Comparison of ENCODE assay signal across 18 mouse cellular contexts in the genomic region with DNA sequence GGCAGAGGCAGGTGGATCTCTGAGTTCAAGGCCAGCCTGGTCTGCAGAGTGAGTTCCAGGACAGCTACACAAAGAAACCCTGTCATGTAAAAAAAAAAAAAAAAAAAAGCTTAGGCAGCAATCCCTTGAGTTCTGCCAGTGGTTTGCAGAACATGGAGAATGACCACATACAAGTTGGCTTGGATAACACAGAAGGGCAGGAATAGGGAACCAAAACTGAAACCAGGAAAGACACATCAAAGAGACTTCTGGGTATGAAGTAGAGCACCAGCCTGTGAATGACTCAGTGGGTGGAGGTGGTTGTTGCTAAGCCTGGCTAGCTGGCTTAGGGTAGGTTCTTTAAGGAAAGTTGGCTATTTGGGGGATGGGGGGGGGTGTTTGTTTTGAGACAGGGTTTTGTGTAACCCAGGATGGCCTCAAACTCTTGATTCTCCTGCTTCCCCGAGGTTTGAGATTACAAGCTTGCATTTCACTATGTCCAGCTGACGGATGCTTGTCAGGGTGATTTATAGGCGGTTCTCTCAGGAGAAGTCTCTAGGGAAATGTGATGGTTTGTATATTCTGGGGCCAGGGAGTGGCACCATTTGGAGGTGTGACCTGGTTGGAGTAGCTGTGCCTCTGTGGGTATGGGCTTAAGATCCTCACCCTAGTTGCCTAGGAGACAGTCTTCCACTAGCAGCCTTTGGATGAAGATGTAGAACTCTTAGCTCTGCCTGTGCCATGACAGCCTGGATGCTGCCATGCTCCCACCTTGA. TPM values are rescaled to one million over a fixed set of nuclear protein-coding genes. Genes with fewer than 3 reads are reported as not detected.
DNase-seq lines count a peak whose midpoint lies in the region; ATAC-seq and TF ChIP-seq lines count a peak whose summit lies in the region.
"Had no signal": no experiment of that assay in that cellular context is flagged by ENCODE, and none has a peak within 500 bp of the region (broad histone marks: within the 10 kb centered on the region; RNA-seq: fewer than 3 reads in every experiment).

No protein-coding gene starts in this region.

- H3K27ac ChIP-seq in liver, adult 2 months (replicated peaks; ENCODE audit: insufficient read depth, low read depth, low read length), result no peak overlapping the region
- no peak overlapping the region for H3K27ac ChIP-seq in CH12.LX (ENCODE audit: insufficient read depth, low read depth)
- H3K27ac ChIP-seq: forebrain, embryonic 13.5 days; hindbrain, embryonic 14.5 days; layer of hippocampus, adult 2 months; liver, embryonic 12.5 days had no signal

- intact Hi-C loops in gastrocnemius, postnatal 14 days (cut with DNase I; ENCODE audit: low total_unique reads), result no loop called here

- no peaks in the 10 kb centered on the region for H3K9me3 ChIP-seq in CH12.LX (replicated peaks; ENCODE audit: low read length)
- H3K9me3 ChIP-seq: forebrain, embryonic 13.5 days; liver, embryonic 12.5 days had no signal

- 83% methylated on average over 3 of the region's 3 CpGs for WGBS in liver, adult 2 months

- TF ChIP-seq POLR2A in liver, adult 2 months (IDR thresholded peaks at IDR 0.05; ENCODE audit: extremely low read depth, insufficient read depth, low read length), result no peak
- TF ChIP-seq POLR2A in CH12.LX (IDR thresholded peaks at IDR 0.05; ENCODE audit: low read depth, low read length) (no peak), myocyte (IDR thresholded peaks at IDR 0.05; ENCODE audit: insufficient read length, low read depth) (no peak)

- H3K79me2 ChIP-seq in liver, adult 2 months (ENCODE audit: control insufficient read depth, insufficient read depth, low read length), result no peaks in the 10 kb centered on the region
- no peaks in the 10 kb centered on the region for H3K79me2 ChIP-seq in CH12.LX (replicated peaks; ENCODE audit: control insufficient read depth, extremely low read depth, insufficient read depth, poor library complexity, severe bottlenecking)
- no peaks in the 10 kb centered on the region for H3K79me2 ChIP-seq in myocyte (ENCODE audit: control insufficient read depth, insufficient read depth)

- no peak overlapping the region for H3K4me3 ChIP-seq in liver, adult 2 months (ENCODE audit: insufficient read depth, low read depth, low read length)
- H3K4me3 ChIP-seq in CH12.LX (replicated peaks in 1 of 3; ENCODE audit: low read depth in 2 of 3, low read length in 2 of 3, poor library complexity in 1 of 3) (no peak overlapping the region), myocyte (no peak overlapping the region)
- H3K4me3 ChIP-seq: forebrain, embryonic 13.5 days; layer of hippocampus, adult 2 months; liver, embryonic 12.5 days had no signal

- TF ChIP-seq EP300 in CH12.LX (IDR thresholded peaks at IDR 0.05; ENCODE audit: low read length), result no peak

- dilution Hi-C loops in CH12.LX (cut with MboI; ENCODE audit: extremely low pct_ligation_motif_present, extremely low pct_unique_long_range_greater_than_20kb, low sequenced_read_pairs), result no loop called here

- peak; percentile 46 for DNase-seq in liver, adult 2 months (ENCODE audit: extremely low read depth, low read depth, low spot score)
- DNase-seq in liver, result no peak
- DNase-seq in CH12.LX (ENCODE audit: extremely low read depth), result peak; percentile 42
- no peak for DNase-seq in gastrocnemius, postnatal 14 days
- no peak for DNase-seq in urinary bladder, postnatal 25 days (ENCODE audit: low spot score)
- DNase-seq in Muller cell, postnatal 12 days (ENCODE audit: inconsistent ontology term), result no peak
- DNase-seq: adrenal gland, postnatal 10 days; cerebellum, postnatal 36 days; kidney, adult 9 months; right cerebral cortex, postnatal 25 days had no signal

- TF ChIP-seq RAD21 in CH12.LX (IDR thresholded peaks at IDR 0.05; ENCODE audit: low read depth, low read length), result no peak

- H3K9ac ChIP-seq in liver, adult 2 months (ENCODE audit: low read depth, low read length), result no peak overlapping the region
- no peak overlapping the region for H3K9ac ChIP-seq in CH12.LX (ENCODE audit: insufficient read depth, low read depth)
- H3K9ac ChIP-seq: forebrain, embryonic 13.5 days; hindbrain, embryonic 14.5 days; liver, embryonic 12.5 days had no signal

- H3K4me2 ChIP-seq in CH12.LX (ENCODE audit: insufficient read depth, low read depth, poor library complexity, severe bottlenecking), result peak overlapping the region; percentile 26; the same call in 1 of the 2 replicates
- H3K4me2 ChIP-seq in myocyte (ENCODE audit: low read depth), result peak overlapping the region; percentile 14
- H3K4me2 ChIP-seq: forebrain, embryonic 13.5 days; hindbrain, embryonic 14.5 days; liver, embryonic 12.5 days had no signal

- peaks cover 7% of the 10 kb centered on the region; the same call in 1 of the 2 replicates for H3K36me3 ChIP-seq in liver, adult 2 months (ENCODE audit: control insufficient read depth, insufficient read depth, low read length)
- H3K36me3 ChIP-seq in CH12.LX (replicated peaks in 1 of 2; ENCODE audit: control insufficient read depth in 1 of 2, insufficient read depth in 1 of 2, low read length in 1 of 2) (peaks cover 0 to 6% of the 10 kb centered on the region in 2 experiments), myocyte (ENCODE audit: control insufficient read depth, insufficient read depth) (no peaks in the 10 kb centered on the region)
- H3K36me3 ChIP-seq: liver, embryonic 12.5 days had no signal

- no peak overlapping the region for H3ac ChIP-seq in myocyte (ENCODE audit: control insufficient read depth, insufficient read length)

- H3K27me3 ChIP-seq in liver, adult 2 months (ENCODE audit: control insufficient read depth, insufficient read depth, low read length), result no peaks in the 10 kb centered on the region
- H3K27me3 ChIP-seq in CH12.LX (replicated peaks) (no peaks in the 10 kb centered on the region), myocyte (ENCODE audit: control insufficient read depth, insufficient read depth, insufficient read length) (no peaks in the 10 kb centered on the region)

- ATAC-seq in common myeloid progenitor, adult 5-6 weeks (replicated peaks; ENCODE audit: low read depth, poor library complexity, severe bottlenecking), result peak; percentile 100
- ATAC-seq: forebrain, embryonic 13.5 days; liver, embryonic 12.5 days had no signal

- TF ChIP-seq CTCF in liver, adult 2 months (IDR thresholded peaks at IDR 0.05; ENCODE audit: low read depth, low read length), result no peak
- TF ChIP-seq CTCF in CH12.LX (conservative IDR thresholded peaks at IDR 0.05 in 1 of 2, IDR thresholded peaks at IDR 0.05 in 1 of 2; ENCODE audit: low read depth in 2 of 2, low read length in 2 of 2), result no peak

- no peaks in the 10 kb centered on the region for H3K4me1 ChIP-seq in liver, adult 2 months (ENCODE audit: control insufficient read depth, insufficient read depth, low read length)
- peaks cover 5 to 25% of the 10 kb centered on the region in 2 experiments for H3K4me1 ChIP-seq in CH12.LX (ENCODE audit: control insufficient read depth in 1 of 2, insufficient read depth in 2 of 2)
- H3K4me1 ChIP-seq: forebrain, embryonic 13.5 days; liver, embryonic 12.5 days had no signal

- in situ Hi-C loops in CH12.LX (cut with MboI; ENCODE audit: low pct_ligation_motif_present, low pct_unique_long_range_greater_than_20kb, low sequenced_read_pairs), result no loop called here

TF ChIP-seq in CH12.LX, 34 proteins besides CTCF, POLR2A, EP300 and RAD21:
- TF ChIP-seq ZNF384 (IDR thresholded peaks at IDR 0.05; ENCODE audit: low read depth, low read length) (peak; percentile 80), IRF4 (IDR thresholded peaks at IDR 0.05; ENCODE audit: low read depth, low read length) (peak; percentile 55), MAFK (IDR thresholded peaks at IDR 0.05; ENCODE audit: insufficient replicate concordance, low read length) (no peak)

TF ChIP-seq in myocyte, 11 proteins besides CTCF, POLR2A, EP300 and RAD21 (continues in another document):
- no peak for TF ChIP-seq MAX (IDR thresholded peaks at IDR 0.05; ENCODE audit: low read depth)
- no peak for TF ChIP-seq MYOG (IDR thresholded peaks at IDR 0.05; ENCODE audit: control insufficient read depth in 1 of 3, insufficient read depth in 1 of 3, insufficient read length in 2 of 3, low read depth in 2 of 3)
- TF ChIP-seq POLR2AphosphoS2 (IDR thresholded peaks at IDR 0.05; ENCODE audit: insufficient read length, low read depth), result no peak
- TF ChIP-seq MYOD1 (IDR thresholded peaks at IDR 0.05; ENCODE audit: control insufficient read depth in 1 of 3, insufficient read length in 2 of 3, low read depth in 2 of 3), result no peak
- no peak for TF ChIP-seq USF1 (IDR thresholded peaks at IDR 0.05; ENCODE audit: low read depth)
- TF ChIP-seq E2F4 (IDR thresholded peaks at IDR 0.05; ENCODE audit: insufficient read depth), result no peak

RNA-seq across cellular contexts. Expression of a gene that starts 21.3 kb away (rescaled TPM):
- total RNA-seq in liver, adult 2 months (2014; rRNA removed), result 89.3 and 378 TPM in 2 replicates
- polyA plus RNA-seq in liver, adult 2 months (2012; rRNA removed), result 153 and 184 TPM in 2 replicates
- total RNA-seq in CH12.LX (2012; rRNA removed) (0.25 and 0.38 TPM in 2 replicates), CH12.LX (2014; rRNA removed) (1.3 and 1.7 TPM in 2 replicates)
- polyA plus RNA-seq in CH12.LX (2012; ENCODE audit: insufficient read length, low read depth) (0.23 and 0.67 TPM in 2 replicates), myocyte (2012; fragmentation: generic; extraction: Trizol) (not detected)
- not detected in 2 replicates for total RNA-seq in common myeloid progenitor, adult 5-6 weeks (2017)
- total RNA-seq in gastrocnemius, postnatal 14 days (2021), result not detected
- total RNA-seq: layer of hippocampus, adult 2 months; left cerebral cortex, postnatal 10 days had no signal
- polyA plus RNA-seq: embryonic facial prominence, embryonic 14.5 days; forebrain, embryonic 13.5 days; hindbrain, embryonic 14.5 days; liver, embryonic 12.5 days had no signal

RNA-seq across cellular contexts. Expression of a gene that starts 28.5 kb away (rescaled TPM):
- 42.2 and 52.3 TPM in 2 replicates for total RNA-seq in liver, adult 2 months (2014; rRNA removed)
- polyA plus RNA-seq in liver, adult 2 months (2012; rRNA removed), result 38.0 and 38.7 TPM in 2 replicates
- total RNA-seq in CH12.LX (2012; rRNA removed) (47.2 and 49.4 TPM in 2 replicates), CH12.LX (2014; rRNA removed) (60.5 and 61.0 TPM in 2 replicates)
- polyA plus RNA-seq in CH12.LX (2012; ENCODE audit: insufficient read length, low read depth) (47.2 and 52.8 TPM in 2 replicates), myocyte (2012; fragmentation: generic; extraction: Trizol) (37.3 TPM)
- 28.8 and 28.9 TPM in 2 replicates for total RNA-seq in common myeloid progenitor, adult 5-6 weeks (2017)
- total RNA-seq in gastrocnemius, postnatal 14 days (2021), result 10 to 100 TPM; 12.0 to 12.7 TPM

RNA-seq across cellular contexts. Expression of a gene that starts 32.2 kb away (rescaled TPM):
- total RNA-seq in liver, adult 2 months (2014; rRNA removed), result 9.1 and 10.2 TPM in 2 replicates
- 0.85 and 2.0 TPM in 2 replicates for polyA plus RNA-seq in liver, adult 2 months (2012; rRNA removed)
- 35.4 and 46.3 TPM in 2 replicates for total RNA-seq in CH12.LX (2012; rRNA removed)
- 38.7 and 40.7 TPM in 2 replicates for total RNA-seq in CH12.LX (2014; rRNA removed)
- polyA plus RNA-seq in CH12.LX (2012; ENCODE audit: insufficient read length, low read depth), result 19.7 and 20.2 TPM in 2 replicates
- 20.6 and 28.9 TPM in 2 replicates for total RNA-seq in common myeloid progenitor, adult 5-6 weeks (2017)
- polyA plus RNA-seq in myocyte (2012; fragmentation: generic; extraction: Trizol), result 27.9 TPM
- 10 to 100 TPM; 13.7 to 14.1 TPM for total RNA-seq in gastrocnemius, postnatal 14 days (2021)

RNA-seq across cellular contexts. Expression of a gene that starts 32.3 kb away (rescaled TPM):
- total RNA-seq in liver, adult 2 months (2014; rRNA removed), result 8.3 and 11.4 TPM in 2 replicates
- 6.3 and 6.6 TPM in 2 replicates for polyA plus RNA-seq in liver, adult 2 months (2012; rRNA removed)
- total RNA-seq in CH12.LX (2012; rRNA removed) (13.0 and 13.7 TPM in 2 replicates), CH12.LX (2014; rRNA removed) (15.3 and 24.9 TPM in 2 replicates)
- polyA plus RNA-seq in CH12.LX (2012; ENCODE audit: insufficient read length, low read depth) (48.2 and 72.9 TPM in 2 replicates), myocyte (2012; fragmentation: generic; extraction: Trizol) (31.2 TPM)
- 10.8 and 11.7 TPM in 2 replicates for total RNA-seq in common myeloid progenitor, adult 5-6 weeks (2017)
- 10 to 100 TPM; 12.6 to 14.7 TPM for total RNA-seq in gastrocnemius, postnatal 14 days (2021)

Comparison
In these comparisons a context has a peak if more than half of its experiments do, and no peak if none do; other contexts are left out.
1. DNase-seq: peak in liver, adult 2 months (single experiment) and CH12.LX (single experiment); none in liver (single experiment), gastrocnemius, postnatal 14 days (single experiment), urinary bladder, postnatal 25 days (single experiment) and Muller cell, postnatal 12 days (single experiment).
2. RNA of a gene that starts 21.3 kb away (total RNA-seq): 89.3 to 378 TPM in liver, adult 2 months; 0.25 to 1.7 TPM in CH12.LX, not detected in gastrocnemius, postnatal 14 days and not detected in common myeloid progenitor, adult 5-6 weeks; every median in the first group is over 10 times any median in the second.